Mouse (Mus musculus): Measurements from ENCODE around the gene Kalrn. TPM values are rescaled to one million over a fixed set of nuclear protein-coding genes. Genes with fewer than 3 reads are reported as not detected.

The Kalrn gene
- polyA plus RNA-seq, 1 experiment from 2014 or later = 12.7 TPM

GRCm38 (mm10) chr16:34388871-34389270 is 184.5 kb downstream of the Kalrn start:
- H3K27me3 ChIP-seq = no peaks in the 10 kb centered on the region
- no peak overlapping the region for H3K27ac ChIP-seq
- no peaks in the 10 kb centered on the region for H3K9me3 ChIP-seq (replicated peaks)
- no peaks in the 10 kb centered on the region for H3K4me1 ChIP-seq (replicated peaks)
- no peaks in the 10 kb centered on the region for H3K36me3 ChIP-seq
- ATAC-seq (ENCODE audit: low read depth) = no peak
- no peak overlapping the region for H3K4me3 ChIP-seq (replicated peaks)
- no peak overlapping the region for H3K4me2 ChIP-seq
- DNase-seq = no peak
- WGBS (ENCODE audit: insufficient replicate concordance) = 61% methylated on average over 6 of the region's 6 CpGs
- H3K9ac ChIP-seq = no peak overlapping the region

GRCm38 (mm10) chr16:34385065-34385464 is 188.3 kb downstream of the Kalrn start:
- Histone ChIP-seq H3K27me3 (no peaks in the 10 kb centered on the region), H3K4me2 (no peak overlapping the region), H3K4me3 (replicated peaks) (no peak overlapping the region), H3K4me1 (replicated peaks) (no peaks in the 10 kb centered on the region), H3K36me3 (no peaks in the 10 kb centered on the region), H3K9me3 (replicated peaks) (no peaks in the 10 kb centered on the region), H3K9ac (no peak overlapping the region), H3K27ac (no peak overlapping the region)
- ATAC-seq (ENCODE audit: low read depth) (no peak), DNase-seq (no peak)
- 72% methylated on average over 8 of the region's 8 CpGs for WGBS (ENCODE audit: insufficient replicate concordance)

GRCm38 (mm10) chr16:34382992-34383391 is 190.3 kb downstream of the Kalrn start:
- Histone ChIP-seq H3K4me3 (replicated peaks) (no peak overlapping the region), H3K9me3 (replicated peaks) (no peaks in the 10 kb centered on the region), H3K9ac (no peak overlapping the region), H3K36me3 (no peaks in the 10 kb centered on the region), H3K27me3 (no peaks in the 10 kb centered on the region), H3K27ac (no peak overlapping the region), H3K4me2 (no peak overlapping the region), H3K4me1 (replicated peaks) (no peaks in the 10 kb centered on the region)
- WGBS (ENCODE audit: insufficient replicate concordance) = 65% methylated on average over 4 of the region's 4 CpGs
- ATAC-seq (ENCODE audit: low read depth) (no peak), DNase-seq (no peak)

GRCm38 (mm10) chr16:34376166-34376857 is 197.0 kb downstream of the Kalrn start:
- WGBS (ENCODE audit: insufficient replicate concordance) = 64% methylated on average over 12 of the region's 12 CpGs
- H3K27ac ChIP-seq = no peak overlapping the region
- H3K4me2 ChIP-seq = no peak overlapping the region
- no peak for DNase-seq
- no peaks in the 10 kb centered on the region for H3K36me3 ChIP-seq
- H3K9ac ChIP-seq = no peak overlapping the region
- no peaks in the 10 kb centered on the region for H3K27me3 ChIP-seq
- H3K4me1 ChIP-seq (replicated peaks) = no peaks in the 10 kb centered on the region
- no peak for ATAC-seq (ENCODE audit: low read depth)
- H3K9me3 ChIP-seq (replicated peaks) = no peaks in the 10 kb centered on the region
- H3K4me3 ChIP-seq (replicated peaks) = no peak overlapping the region

- no peak overlapping the region for H3K4me3 ChIP-seq (replicated peaks)
- no peaks in the 10 kb centered on the region for H3K4me1 ChIP-seq (replicated peaks)
- no peak for DNase-seq
- no peaks in the 10 kb centered on the region for H3K36me3 ChIP-seq
- no peak overlapping the region for H3K27ac ChIP-seq
- no peak for ATAC-seq (ENCODE audit: low read depth)
- H3K27me3 ChIP-seq = no peaks in the 10 kb centered on the region
- H3K4me2 ChIP-seq = no peak overlapping the region
- H3K9me3 ChIP-seq (replicated peaks) = no peaks in the 10 kb centered on the region
- H3K9ac ChIP-seq = no peak overlapping the region
- WGBS (ENCODE audit: insufficient replicate concordance) = 52% methylated on average over 4 of the region's 4 CpGs
These were observed 199.8 kb downstream of the Kalrn start for GRCm38 (mm10) chr16:34373519-34373918.

- no peak overlapping the region for H3K27ac ChIP-seq
- DNase-seq (no peak), ATAC-seq (ENCODE audit: low read depth) (no peak)
- no peaks in the 10 kb centered on the region for H3K9me3 ChIP-seq (replicated peaks)
- H3K27me3 ChIP-seq = no peaks in the 10 kb centered on the region
- H3K4me2 ChIP-seq = no peak overlapping the region
- no peak overlapping the region for H3K4me3 ChIP-seq (replicated peaks)
- H3K4me1 ChIP-seq (replicated peaks) = no peaks in the 10 kb centered on the region
- no peak overlapping the region for H3K9ac ChIP-seq
- no peaks in the 10 kb centered on the region for H3K36me3 ChIP-seq
- WGBS (ENCODE audit: insufficient replicate concordance) = 54% methylated on average over 15 of the region's 15 CpGs
These were observed 201.1 kb downstream of the Kalrn start for GRCm38 (mm10) chr16:34372103-34372741.

GRCm38 (mm10) chr16:34359206-34359605 is 214.1 kb downstream of the Kalrn start:
- no peaks in the 10 kb centered on the region for H3K4me1 ChIP-seq (replicated peaks)
- 65% methylated on average over 4 of the region's 4 CpGs for WGBS (ENCODE audit: insufficient replicate concordance)
- H3K4me2 ChIP-seq = no peak overlapping the region
- no peaks in the 10 kb centered on the region for H3K36me3 ChIP-seq
- ATAC-seq (ENCODE audit: low read depth) (no peak), DNase-seq (no peak)
- no peaks in the 10 kb centered on the region for H3K9me3 ChIP-seq (replicated peaks)
- no peak overlapping the region for H3K27ac ChIP-seq
- H3K9ac ChIP-seq = no peak overlapping the region
- no peaks in the 10 kb centered on the region for H3K27me3 ChIP-seq
- no peak overlapping the region for H3K4me3 ChIP-seq (replicated peaks)

- no peak for DNase-seq
- Histone ChIP-seq H3K36me3 (no peaks in the 10 kb centered on the region), H3K27me3 (no peaks in the 10 kb centered on the region), H3K9me3 (replicated peaks) (no peaks in the 10 kb centered on the region), H3K4me2 (no peak overlapping the region), H3K4me3 (replicated peaks) (no peak overlapping the region), H3K27ac (no peak overlapping the region), H3K4me1 (replicated peaks) (peaks cover 7% of the 10 kb centered on the region; the same call in 1 of the 2 replicates), H3K9ac (no peak overlapping the region)
- no peak for ATAC-seq (ENCODE audit: low read depth)
- WGBS (ENCODE audit: insufficient replicate concordance) = 61% methylated on average over 3 of the region's 3 CpGs
These were observed 217.8 kb downstream of the Kalrn start for GRCm38 (mm10) chr16:34355547-34355946.

GRCm38 (mm10) chr16:34354042-34354441 is 219.3 kb downstream of the Kalrn start:
- Histone ChIP-seq H3K9me3 (replicated peaks) (no peaks in the 10 kb centered on the region), H3K4me3 (replicated peaks) (no peak overlapping the region), H3K36me3 (no peaks in the 10 kb centered on the region), H3K27me3 (no peaks in the 10 kb centered on the region), H3K9ac (no peak overlapping the region), H3K27ac (no peak overlapping the region; the same call in 1 of the 2 replicates), H3K4me2 (no peak overlapping the region), H3K4me1 (replicated peaks) (peaks cover 7% of the 10 kb centered on the region; the same call in 1 of the 2 replicates)
- ATAC-seq (ENCODE audit: low read depth) (no peak), DNase-seq (no peak)
- 63% methylated on average over 3 of the region's 3 CpGs for WGBS (ENCODE audit: insufficient replicate concordance)

- ATAC-seq (ENCODE audit: low read depth) = peak; percentile 78
- no peak for DNase-seq
These were observed 220.6 kb downstream of the Kalrn start for GRCm38 (mm10) chr16:34352747-34353146.

GRCm38 (mm10) chr16:34351575-34352150 is 221.7 kb downstream of the Kalrn start:
- no peak overlapping the region for H3K4me3 ChIP-seq (replicated peaks)
- DNase-seq (no peak), ATAC-seq (ENCODE audit: low read depth) (no peak)
- H3K27ac ChIP-seq = no peak overlapping the region
- H3K27me3 ChIP-seq = no peaks in the 10 kb centered on the region
- H3K9me3 ChIP-seq (replicated peaks) = no peaks in the 10 kb centered on the region
- WGBS (ENCODE audit: insufficient replicate concordance) = 61% methylated on average over 7 of the region's 7 CpGs
- H3K36me3 ChIP-seq = no peaks in the 10 kb centered on the region
- H3K9ac ChIP-seq = no peak overlapping the region
- H3K4me2 ChIP-seq = no peak overlapping the region
- peaks cover 7% of the 10 kb centered on the region; the same call in 1 of the 2 replicates for H3K4me1 ChIP-seq (replicated peaks)

More at GRCm38 (mm10) chr16:34352747-34353146, 220.6 kb downstream of the Kalrn start:
- H3K4me2 ChIP-seq = no peak overlapping the region
- no peak overlapping the region for H3K4me3 ChIP-seq (replicated peaks)
- H3K36me3 ChIP-seq = no peaks in the 10 kb centered on the region
- H3K27ac ChIP-seq = no peak overlapping the region
- no peaks in the 10 kb centered on the region for H3K27me3 ChIP-seq
- H3K9ac ChIP-seq = no peak overlapping the region
- H3K9me3 ChIP-seq (replicated peaks) = no peaks in the 10 kb centered on the region
- 44% methylated on average over 6 of the region's 6 CpGs for WGBS (ENCODE audit: insufficient replicate concordance)
- H3K4me1 ChIP-seq (replicated peaks) = peaks cover 7% of the 10 kb centered on the region; the same call in 1 of the 2 replicates

Data from liver, embryonic 13.5 days (tissue).